Mouse (Mus musculus) hindbrain, embryonic 16.5 days (tissue): Measurements from ENCODE around the gene Rell1. TPM values are rescaled to one million over a fixed set of nuclear protein-coding genes. Genes with fewer than 3 reads are reported as not detected.

Source experiments
- polyA plus RNA-seq: library from polyadenylated mRNA; unstranded; fragments of >200 nt; fragmentation: Nextera tagmentation; extraction: Ambion mirVana; gene quantifications from 2 replicates; pipeline ENCODE4 v1.2.1, GENCODE M21; 2015

The Rell1 gene
- polyA plus RNA-seq, 1 experiment from 2014 or later: 8.8 TPM

Other genes with a start within 250 kb of the Rell1 start
- gene 0610040J01Rik, start 156.5 kb downstream of the Rell1 start, polyA plus RNA-seq: 3.6 and 3.8 TPM in 2 replicates
- gene Pgm2, start 124.1 kb upstream of the Rell1 start, polyA plus RNA-seq: 18.8 and 18.9 TPM in 2 replicates
- gene Tbc1d1, start 187.4 kb upstream of the Rell1 start, polyA plus RNA-seq: 10.9 and 12.3 TPM in 2 replicates